Mouse (Mus musculus): Measurements from ENCODE around the gene Dnajb14.

DNA sequence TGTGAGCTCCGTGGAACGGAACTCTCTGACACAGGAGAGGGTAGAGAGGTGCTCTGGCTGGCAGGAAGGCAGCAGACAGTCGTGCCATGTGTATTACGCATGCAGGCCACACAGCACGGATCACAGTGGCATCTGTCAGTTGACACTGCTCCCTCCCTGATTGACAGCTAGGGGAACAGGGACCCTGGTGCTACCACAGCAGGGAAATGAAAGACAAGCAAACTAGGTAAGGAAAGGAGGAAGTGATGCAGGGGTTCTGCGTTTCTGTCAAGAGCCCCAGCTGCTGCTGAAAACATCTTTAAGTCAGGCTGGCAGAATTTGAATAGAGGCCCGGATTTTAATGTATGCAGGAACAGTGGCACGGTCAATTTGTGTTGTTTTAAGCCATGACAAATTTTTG lies 96.0 kb downstream of the Dnajb14 start:
- no peak for TF ChIP-seq NRF1 (IDR thresholded peaks at IDR 0.05; ENCODE audit: low read depth, low read length)
- TF ChIP-seq MXI1 (IDR thresholded peaks at IDR 0.05; ENCODE audit: low read depth, low read length) = peak; percentile 97
- peak; percentile 94 for TF ChIP-seq TCF12 (IDR thresholded peaks at IDR 0.05; ENCODE audit: low read depth, low read length)
- TF ChIP-seq JUN (IDR thresholded peaks at IDR 0.05; ENCODE audit: insufficient read depth, low read depth, low read length) = peak; percentile 62
- no peak for TF ChIP-seq CTCF (conservative IDR thresholded peaks at IDR 0.05 in 1 of 2, IDR thresholded peaks at IDR 0.05 in 1 of 2; ENCODE audit: low read depth in 2 of 2, low read length in 2 of 2)
- no peak for TF ChIP-seq NELFE (IDR thresholded peaks at IDR 0.05; ENCODE audit: low read depth, low read length)
- TF ChIP-seq POLR2A (IDR thresholded peaks at IDR 0.05; ENCODE audit: low read depth, low read length) = peak; percentile 44; the same call in 1 of the 2 replicates
- TF ChIP-seq KAT2A (IDR thresholded peaks at IDR 0.05; ENCODE audit: insufficient replicate concordance, low read length) = no peak
- no peak for TF ChIP-seq CHD1 (IDR thresholded peaks at IDR 0.05; ENCODE audit: low read depth, low read length)
- TF ChIP-seq UBTF (IDR thresholded peaks at IDR 0.05; ENCODE audit: low read depth, low read length) = no peak; the same call in 1 of the 2 replicates
- peak; percentile 90 for TF ChIP-seq EP300 (IDR thresholded peaks at IDR 0.05; ENCODE audit: low read length)
- TF ChIP-seq BHLHE40 (IDR thresholded peaks at IDR 0.05; ENCODE audit: low read depth, low read length) = peak; percentile 92
- no peak for TF ChIP-seq ZC3H11A (IDR thresholded peaks at IDR 0.05; ENCODE audit: low read depth, low read length)
- TF ChIP-seq POLR2AphosphoS2 (IDR thresholded peaks at IDR 0.05; ENCODE audit: low read depth, low read length) = no peak

Data from CH12.LX (cell line).